Mouse (Mus musculus) left cerebral cortex, postnatal 10 days (tissue): Measurements from ENCODE around the gene Prep. TPM values are rescaled to one million over a fixed set of nuclear protein-coding genes. Genes with fewer than 3 reads are reported as not detected.

ENCODE experiments used
- DNase-seq, 2 experiments: peaks; one replicate each; pipeline ENCODE4 v3.0.0; 2021 to 2022; ENCODE audit warnings: low spot score in 2 of 2, mixed read lengths in 1 of 2; ENCODE audit errors: extremely low spot score in 1 of 2
- intact Hi-C: fragments of 180-260 bp; cut with DNase I; formaldehyde crosslinking; loops from one replicate; pipeline ENCODE4 v1.15.1; 2025
- total RNA-seq, 2 experiments: library from RNA; stranded (reverse); gene quantifications; 2 replicates each; pipeline ENCODE4 v1.2.3; 2021

Prep gene
- total RNA-seq, 2 experiments from 2014 or later = 19.3 to 20.5 TPM

DNA sequence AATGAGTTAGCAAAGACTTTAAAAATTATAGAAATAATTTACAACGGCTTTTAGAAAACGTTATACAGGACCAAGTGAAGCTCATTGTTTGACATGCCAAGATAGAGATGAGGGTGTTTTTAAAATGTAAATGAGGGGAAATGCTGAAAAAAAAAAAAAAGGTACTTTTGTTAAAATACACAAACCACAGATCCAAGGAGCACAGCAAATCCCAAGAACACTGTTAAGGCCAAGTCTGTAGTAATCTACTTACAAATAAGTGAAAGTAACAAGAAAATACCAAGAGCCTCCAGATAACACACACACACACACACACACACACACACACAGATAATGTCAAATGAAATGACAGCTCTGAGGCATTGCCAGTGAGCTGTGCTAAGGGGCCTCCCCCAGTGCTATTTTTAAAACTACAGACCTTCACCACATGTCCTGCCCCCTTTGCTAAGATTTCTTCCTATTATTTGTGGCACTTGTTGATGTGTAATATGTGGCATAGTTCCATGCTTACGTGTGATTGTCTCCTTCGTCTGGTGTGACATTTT is 37.6 kb downstream of the Prep start:
- intact Hi-C loops = no loop called here
- no peak for DNase-seq

DNA sequence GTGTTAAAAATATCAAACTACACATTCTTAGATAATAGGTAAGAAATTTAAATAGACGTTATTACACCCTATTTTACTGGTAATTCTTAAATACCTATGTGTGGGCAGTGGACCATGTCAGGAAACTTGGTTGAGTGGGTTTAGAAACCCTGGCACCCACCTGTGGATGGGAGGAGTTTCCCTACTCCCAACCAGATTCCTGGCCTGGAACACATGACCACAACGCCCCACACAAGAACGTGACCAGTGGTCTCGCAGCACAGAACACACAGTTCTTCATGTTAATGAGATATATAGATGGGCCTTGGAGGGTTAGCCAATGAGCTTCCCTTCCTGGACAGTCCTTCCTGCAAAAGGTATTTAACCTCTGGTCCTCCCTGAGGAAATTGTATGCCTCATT is 39.5 kb downstream of the Prep start:
- DNase-seq = no peak
- intact Hi-C loops = no loop called here

DNA sequence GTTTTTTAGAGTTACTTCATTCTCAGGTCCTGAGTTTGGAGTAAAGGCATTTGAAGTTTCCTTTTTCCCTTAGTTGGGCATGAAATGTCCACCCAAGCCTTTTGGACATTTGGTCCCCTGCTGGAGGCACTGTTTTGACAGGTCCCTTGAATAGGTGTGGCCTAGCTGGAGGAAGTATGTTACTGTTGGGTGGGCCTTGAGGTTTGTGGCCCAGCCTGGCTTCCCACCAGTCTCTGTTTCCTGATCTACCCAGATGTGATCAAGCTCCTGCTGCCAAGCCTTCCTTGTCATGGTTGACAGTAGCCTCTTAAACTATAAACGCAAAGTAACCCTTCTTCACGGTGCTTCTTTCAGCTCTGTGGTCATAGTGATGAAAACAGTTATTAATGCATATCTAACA is 40.3 kb downstream of the Prep start:
- intact Hi-C loops = no loop called here
- no peak for DNase-seq

DNA sequence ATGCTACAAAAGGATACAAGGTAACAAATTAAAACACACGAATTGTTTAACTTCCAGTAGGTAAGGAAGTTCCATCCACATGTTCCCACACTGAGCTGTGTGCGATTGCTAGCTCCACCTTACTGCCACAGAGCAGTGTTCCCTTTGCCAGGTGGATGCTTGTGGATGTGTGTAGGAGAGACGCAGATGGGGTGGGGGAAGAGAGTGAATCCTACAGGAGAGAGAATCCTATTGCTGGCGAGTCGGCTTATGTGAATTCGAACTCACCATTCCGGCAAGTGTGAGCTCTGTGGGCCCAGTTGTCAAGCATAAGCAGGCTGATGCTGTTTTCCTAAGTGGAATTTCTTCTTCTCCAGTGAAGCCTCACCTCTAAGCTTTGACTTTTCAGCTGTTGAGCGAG is 42.0 kb downstream of the Prep start:
- intact Hi-C loops = no loop called here
- DNase-seq = no peak

DNA sequence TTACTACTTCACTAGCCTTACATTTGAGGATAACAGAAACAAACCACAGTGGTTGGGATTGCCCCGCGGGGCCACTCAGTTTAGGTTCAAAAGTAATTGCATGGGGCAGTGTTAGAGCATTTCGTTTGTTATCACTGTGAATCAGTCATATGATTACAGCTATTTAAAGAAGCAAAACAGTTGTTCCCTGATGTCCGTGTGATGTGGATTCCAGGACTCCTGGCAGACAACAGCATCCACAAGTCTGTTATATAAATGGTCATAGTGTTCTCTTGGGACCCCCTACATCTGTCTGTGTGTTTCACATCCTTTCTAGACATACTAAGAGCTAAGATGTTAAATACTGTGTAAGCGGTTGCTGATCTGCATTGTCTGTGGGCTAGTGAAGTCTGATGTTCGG is 43.0 kb downstream of the Prep start:
- no peak for DNase-seq
- intact Hi-C loops = no loop called here

DNA sequence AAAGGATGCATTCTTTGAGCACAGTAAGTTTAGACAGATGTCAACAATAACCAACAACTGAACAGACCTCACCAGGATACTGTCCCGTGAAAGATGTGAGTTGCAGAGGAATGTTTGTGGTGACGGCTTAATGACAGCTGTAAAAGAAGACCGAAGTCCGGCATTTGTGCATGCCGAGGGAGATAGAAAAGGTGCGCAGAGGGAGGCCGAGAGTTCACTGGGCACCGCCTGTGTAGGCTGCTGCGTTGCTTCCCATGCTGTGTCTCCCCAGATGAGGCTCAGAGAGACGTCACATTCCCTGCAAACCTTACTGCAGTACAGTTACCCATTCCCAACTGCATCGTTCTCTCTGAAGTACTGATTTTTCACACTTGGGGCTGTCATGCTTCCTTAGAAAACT is 45.9 kb downstream of the Prep start:
- no peak for DNase-seq
- intact Hi-C loops = no loop called here

DNA sequence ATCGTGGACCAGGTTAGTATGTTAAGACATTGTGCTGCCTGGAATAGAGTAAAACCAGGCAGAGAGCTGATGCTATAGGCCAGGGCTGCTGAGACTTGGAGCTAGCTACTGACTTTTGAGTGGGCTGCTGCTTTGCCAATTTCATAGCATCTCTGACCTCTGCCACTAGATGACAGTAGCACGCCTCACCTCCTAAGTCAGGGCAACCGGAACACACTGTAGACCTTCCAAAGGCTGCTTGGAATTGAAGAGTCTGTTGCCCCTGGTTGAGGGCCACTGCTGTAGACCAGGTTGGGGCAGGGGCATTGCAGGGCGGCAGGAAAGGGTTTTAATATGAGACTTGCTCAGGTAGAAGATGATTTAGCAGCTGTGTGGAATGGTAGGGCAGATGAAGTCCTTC is 47.5 kb downstream of the Prep start:
- DNase-seq = no peak
- intact Hi-C loops = no loop called here

DNA sequence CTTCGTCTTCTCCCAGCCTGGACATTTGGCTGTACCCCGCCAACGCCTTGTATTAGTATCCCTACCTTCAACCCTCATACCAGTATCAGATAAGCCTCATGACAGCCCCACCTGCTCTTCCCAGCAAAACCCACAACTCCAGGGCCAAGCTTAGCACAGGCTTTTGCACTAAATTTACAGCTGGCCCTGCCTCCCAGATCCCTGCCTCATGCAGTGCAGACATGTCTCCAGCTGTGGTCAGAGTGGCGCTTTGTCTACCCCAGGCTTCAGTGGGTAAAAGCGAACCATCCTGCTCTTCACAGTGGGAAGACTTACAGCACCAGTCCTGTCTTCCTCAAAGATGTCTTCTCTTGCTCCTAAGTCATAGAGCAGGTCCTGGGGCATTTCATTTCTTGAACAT is 49.8 kb downstream of the Prep start:
- no peak for DNase-seq
- intact Hi-C loops = no loop called here

DNA sequence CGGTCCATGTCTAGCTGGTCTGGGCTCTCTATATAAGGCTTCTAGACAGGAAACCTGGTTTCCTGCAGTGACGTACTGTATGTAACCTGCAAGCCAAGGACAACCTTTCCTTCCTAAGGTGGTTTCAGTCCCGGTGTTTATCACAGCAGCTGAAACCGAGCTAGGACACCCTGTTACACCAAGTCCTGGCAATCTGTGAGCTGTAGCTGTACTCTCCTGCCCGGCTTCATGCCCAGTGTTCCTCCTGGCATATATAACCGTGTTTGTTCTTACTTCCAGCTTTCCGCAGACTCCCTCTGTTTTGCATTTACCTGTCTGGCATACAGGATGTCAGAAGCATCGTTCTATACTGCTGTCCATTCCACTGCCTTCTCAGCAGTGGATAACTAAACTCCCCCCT is 51.4 kb downstream of the Prep start:
- intact Hi-C loops = no loop called here
- no peak for DNase-seq

DNA sequence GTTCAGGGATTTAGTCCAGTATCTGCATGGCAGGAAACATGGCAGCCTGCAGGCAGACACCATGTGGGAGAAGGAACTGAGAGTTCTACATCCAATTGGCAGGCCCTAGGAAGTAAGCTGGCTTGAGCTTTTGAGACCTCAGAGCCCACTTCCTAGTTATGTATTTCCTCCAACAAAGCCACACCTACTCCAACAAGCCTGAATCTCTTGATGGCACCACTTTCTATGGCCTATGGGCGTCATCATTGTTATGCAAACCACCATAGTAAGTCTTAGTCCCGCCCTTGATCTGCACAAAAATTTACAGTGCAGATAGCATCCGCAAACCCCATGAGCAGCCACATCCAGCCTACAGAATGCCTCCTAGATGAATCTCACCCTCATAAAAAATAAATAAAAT is 54.6 kb downstream of the Prep start:
- DNase-seq = no peak
- intact Hi-C loops = no loop called here

DNA sequence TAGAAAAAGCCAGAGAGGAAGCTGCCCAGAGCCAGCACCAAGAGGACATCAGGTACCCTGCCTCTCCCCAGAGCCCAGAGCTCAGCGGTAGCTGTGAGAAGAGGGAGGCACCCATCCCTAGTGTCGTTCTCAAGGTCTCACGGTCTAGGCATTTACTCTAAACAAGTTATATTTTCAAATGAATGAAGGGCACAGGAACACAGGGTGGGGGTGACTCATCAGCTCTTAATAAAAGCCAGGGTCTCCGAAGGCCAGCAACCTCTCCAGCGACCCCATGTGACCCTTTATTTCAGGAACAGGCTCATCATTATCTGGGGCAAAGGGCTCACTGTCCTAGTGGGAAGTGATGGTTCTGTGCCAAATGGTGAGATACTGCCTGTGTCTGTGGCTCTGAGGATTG is 55.5 kb downstream of the Prep start:
- no peak for DNase-seq
- intact Hi-C loops = no loop called here

DNA sequence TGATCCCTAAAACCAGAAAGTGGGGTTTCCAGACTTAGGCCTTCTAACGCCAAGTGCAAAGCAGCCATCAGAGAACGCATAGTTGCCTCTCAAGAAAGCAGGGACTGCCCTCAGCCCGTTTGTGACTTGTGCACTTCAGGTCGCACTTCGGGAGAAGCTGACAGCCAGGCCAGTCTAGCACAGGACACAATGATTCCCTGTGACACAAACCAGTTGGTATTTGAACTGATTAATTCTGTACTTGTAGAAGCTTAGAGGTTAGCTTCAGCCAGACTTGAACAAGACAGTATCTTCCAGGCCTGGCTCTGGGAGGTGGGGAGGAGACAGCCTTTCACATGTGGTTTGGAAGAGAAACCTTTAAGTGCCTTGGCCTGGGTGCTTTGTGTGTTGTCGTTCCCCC is 56.0 kb downstream of the Prep start:
- DNase-seq = no peak

DNA sequence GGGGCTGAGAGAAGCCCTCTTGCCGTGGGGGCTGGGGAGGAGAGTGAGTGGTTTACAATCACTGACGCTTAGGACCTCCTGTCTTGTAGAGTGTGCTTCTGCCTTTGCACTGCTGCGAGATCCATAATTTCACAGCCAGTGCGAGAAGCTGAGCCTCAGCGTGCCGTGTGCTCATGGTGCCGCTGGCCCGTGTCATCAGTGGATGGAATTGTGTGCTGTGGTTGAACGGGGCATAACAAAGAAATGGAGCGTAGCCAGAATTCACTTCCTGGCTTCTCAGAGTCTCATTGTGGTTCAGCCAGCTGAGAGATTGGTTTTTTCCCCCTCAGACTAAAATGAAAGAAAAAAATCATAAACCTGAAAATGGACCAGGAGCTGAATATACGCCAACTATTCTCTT is 62.1 kb downstream of the Prep start:
- intact Hi-C loops = no loop called here
- no peak for DNase-seq

More for the DNA sequence above, 56.0 kb downstream of the Prep start:
- intact Hi-C loops = no loop called here

DNA sequence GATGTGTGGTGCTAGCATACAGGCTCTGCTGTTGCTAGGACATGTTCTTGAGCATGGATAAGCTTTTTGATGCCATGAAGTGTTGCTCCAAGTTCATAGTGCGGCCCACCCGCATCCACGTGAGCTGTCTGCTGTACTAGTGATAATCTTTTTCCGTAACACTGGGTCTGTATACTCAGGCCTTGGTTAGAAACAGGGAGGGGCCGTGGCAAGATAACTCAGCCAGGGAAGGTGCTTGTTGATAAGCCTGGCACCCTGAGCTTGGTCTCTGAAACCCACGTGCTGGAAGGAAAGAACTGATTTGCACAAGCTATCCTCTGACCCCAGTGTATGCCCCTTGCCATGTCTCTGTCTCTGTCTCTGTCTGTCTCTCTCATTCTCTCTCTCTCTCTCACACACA is 63.0 kb downstream of the Prep start:
- intact Hi-C loops = no loop called here
- DNase-seq = no peak

DNA sequence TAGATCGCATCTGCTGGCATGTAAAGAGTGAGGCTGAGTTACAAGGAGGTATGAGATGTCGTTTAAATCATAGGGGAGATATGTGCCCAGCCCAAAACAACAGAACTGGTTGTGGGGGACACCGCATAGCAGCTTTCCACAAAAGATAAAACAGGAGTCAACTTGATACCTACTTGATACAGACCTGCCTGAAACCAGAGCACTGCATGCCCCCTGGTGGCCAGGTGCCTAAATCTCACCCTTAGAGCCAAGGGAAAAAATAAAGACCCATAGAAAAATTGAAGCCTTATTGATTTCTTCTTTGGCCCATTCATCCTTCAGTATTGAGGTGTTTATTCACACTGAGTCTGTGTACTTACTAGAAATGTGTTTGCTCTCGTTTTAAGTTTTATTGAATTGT is 65.4 kb downstream of the Prep start:
- intact Hi-C loops = no loop called here
- no peak for DNase-seq

DNA sequence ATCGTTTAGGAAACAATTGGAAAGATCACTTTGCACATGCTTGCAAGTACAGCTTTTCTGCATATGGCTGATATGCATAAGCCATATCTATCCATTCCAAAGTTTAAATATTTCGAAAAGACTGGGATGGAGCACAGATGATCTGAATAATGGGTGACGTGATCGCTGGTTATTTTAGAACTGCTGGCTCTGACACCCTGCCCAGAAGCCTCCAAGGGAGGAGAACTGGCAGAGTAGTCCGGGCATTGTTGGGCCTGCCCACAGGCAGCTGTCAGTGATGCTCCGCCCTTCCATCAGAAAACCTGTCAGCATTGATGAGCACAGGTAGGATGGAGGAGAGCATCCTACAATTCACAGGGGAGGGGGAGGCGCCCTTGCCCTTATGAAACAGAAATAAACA is 69.8 kb downstream of the Prep start:
- DNase-seq = peak in 1 of 2 experiments; percentile 35
- intact Hi-C loops = no loop called here

DNA sequence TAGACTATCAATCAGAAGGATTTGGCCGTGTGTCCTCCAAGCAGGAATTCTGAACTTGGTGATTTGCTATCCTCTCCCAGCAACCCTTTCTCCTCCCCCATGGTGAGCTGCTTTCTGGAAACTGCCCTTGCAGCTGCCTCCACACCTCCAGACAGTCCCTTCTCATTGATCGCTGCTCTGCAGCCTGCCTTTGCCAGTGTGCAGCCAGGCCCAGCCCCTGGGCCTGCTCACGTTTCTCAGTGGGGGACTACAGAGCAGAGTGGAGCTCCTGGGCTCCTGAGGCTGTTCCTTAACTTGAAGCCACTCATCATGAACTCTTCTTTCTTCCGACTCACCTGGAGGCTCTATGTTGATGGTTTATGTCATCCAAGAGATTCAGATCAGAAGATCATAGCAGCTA is 72.9 kb downstream of the Prep start:
- intact Hi-C loops = no loop called here
- no peak for DNase-seq

DNA sequence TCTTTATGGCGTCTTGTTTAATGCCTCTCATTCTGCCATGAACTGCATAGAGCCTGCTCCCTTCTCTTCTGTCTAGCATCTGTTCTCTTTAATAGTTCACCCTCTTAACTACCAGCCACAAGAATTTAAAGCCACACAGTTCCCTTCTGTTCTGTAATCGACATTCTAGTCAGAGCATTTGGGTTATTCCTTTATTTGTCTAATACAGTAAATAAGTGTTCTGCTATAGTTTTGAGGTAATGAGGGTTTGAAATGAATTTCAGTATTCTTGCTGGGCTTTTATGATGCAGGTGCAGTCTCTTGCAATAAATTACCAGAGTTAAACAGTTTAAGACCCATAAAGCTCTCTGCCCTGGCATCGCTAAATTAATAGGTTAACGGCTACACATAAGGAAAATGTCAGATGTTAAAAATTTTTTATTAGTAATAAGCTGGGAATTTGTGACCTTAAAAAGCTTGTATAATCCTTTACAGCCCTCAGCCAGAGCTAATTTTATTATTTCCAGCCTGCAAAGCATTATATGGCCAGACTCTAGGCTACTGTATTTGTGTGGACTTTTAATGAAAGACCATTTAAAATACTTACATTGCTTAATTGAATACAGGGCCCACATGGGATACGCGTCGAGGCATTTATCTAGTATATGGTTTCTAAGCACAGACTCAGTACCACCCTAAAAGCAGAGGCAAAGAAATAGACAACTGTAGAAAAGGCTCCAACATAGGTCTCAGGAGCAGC is 73.6 kb downstream of the Prep start:
- intact Hi-C loops = no loop called here
- no peak for DNase-seq

DNA sequence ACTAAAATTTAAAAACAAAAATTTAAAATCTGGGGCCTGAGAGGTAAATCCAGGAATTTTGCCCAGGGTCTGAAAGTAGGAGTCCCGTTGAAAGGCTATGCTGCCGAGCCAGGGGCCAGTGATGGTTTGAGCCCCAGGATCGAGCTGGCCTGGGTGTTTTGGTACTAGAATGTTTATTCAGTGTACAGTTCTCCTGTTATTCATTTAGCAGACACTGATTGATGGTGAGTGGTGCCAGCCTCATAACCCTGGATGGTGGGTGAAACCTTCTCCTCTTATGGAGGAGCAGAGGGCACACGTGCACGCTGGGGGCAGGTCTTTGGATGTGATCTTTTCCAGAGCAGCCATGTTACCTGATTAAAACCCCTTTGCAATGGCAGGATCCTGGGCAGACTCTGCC is 75.4 kb downstream of the Prep start:
- intact Hi-C loops = no loop called here
- DNase-seq = no peak

DNA sequence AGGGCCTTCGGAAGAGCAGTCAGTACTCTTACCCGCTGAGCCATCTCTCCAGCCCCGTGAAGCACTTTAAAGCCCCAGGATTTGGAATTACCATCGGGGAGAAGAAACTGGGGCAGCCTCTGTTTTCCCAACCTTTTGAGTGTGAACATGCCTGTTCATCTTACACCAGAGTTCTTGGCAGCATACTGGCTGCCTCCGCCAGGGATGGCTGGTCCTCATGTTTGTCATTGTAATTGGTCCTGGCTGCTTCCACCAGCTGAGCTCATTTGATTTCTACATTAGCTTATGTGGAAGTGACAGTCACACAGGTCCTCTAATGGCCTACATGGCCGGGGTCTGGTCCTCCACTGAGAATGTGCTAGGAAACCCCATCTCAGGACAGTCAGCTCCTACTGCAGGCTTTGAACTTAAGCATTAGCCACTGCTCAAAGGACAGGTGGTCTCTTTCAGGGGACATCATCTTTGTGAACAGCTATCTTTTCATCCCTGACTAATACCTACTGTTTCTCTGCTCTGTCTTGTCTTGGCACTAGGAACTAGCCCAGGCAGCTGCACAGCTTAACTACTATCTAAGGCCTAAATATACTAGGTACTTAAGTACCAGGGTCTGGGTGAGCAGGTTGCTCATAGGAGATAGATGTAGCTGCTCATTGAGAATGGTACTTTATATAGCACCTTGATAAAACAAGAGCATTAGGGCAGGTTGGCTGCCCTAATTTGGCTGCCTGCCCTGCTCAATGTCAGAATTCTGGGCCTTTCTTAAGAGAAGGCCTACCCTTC is 77.2 kb downstream of the Prep start:
- intact Hi-C loops = no loop called here
- no peak for DNase-seq
